Mouse (Mus musculus) CH12.LX (cell line): ENCODE data around the gene Prepl. TPM values are rescaled to one million over a fixed set of nuclear protein-coding genes. Genes with fewer than 3 reads are reported as not detected.

Source experiments
- DNase-seq: peaks from one replicate; pipeline ENCODE4 v3.0.0-alpha.2; 2013; ENCODE audit errors: extremely low read depth
- H3K27ac ChIP-seq: 2 replicates; pipeline ENCODE4 v1.5.1; 2012; ENCODE audit warnings: low read depth, mild to moderate bottlenecking, control low read depth, moderate library complexity; ENCODE audit not compliant: insufficient read depth
- H3K27me3 ChIP-seq: replicated peaks from 2 replicates; pipeline ENCODE3; 2012; ENCODE audit warnings: inconsistent platforms
- H3K36me3 ChIP-seq, 2 experiments: replicated peaks in 1 of 2; 2 replicates each; pipeline versions ENCODE3 to v1.6.1; 2012; ENCODE audit warnings: inconsistent platforms in 1 of 2, low read length in 1 of 2, mild to moderate bottlenecking in 1 of 2, mixed read lengths in 1 of 2, moderate library complexity in 1 of 2; ENCODE audit not compliant: control insufficient read depth in 1 of 2, insufficient read depth in 1 of 2
- H3K4me1 ChIP-seq, 2 experiments: 2 replicates each; pipeline ENCODE4 v1.6.1; 2012; ENCODE audit warnings: inconsistent platforms in 1 of 2, moderate library complexity in 1 of 2; ENCODE audit not compliant: insufficient read depth in 2 of 2, control insufficient read depth in 1 of 2
- H3K4me2 ChIP-seq: 2 replicates; pipeline ENCODE4 v1.6.1; 2012; ENCODE audit warnings: low read depth, mild to moderate bottlenecking, control low read depth; ENCODE audit not compliant: poor library complexity, insufficient read depth, severe bottlenecking
- H3K4me3 ChIP-seq, 3 experiments: fragments of 150-350 bp in 1 of 3; sonication (generic) in 1 of 3; replicated peaks in 1 of 3; 2 replicates each; pipeline versions ENCODE3 to v1.5.1; 2011 to 2012; ENCODE audit warnings: low read depth in 2 of 3, low read length in 2 of 3, mild to moderate bottlenecking in 2 of 3, moderate library complexity in 2 of 3, control low read depth in 1 of 3, improper control_type of control experiment in 1 of 3, inconsistent platforms in 1 of 3, mixed read lengths in 1 of 3; ENCODE audit not compliant: poor library complexity in 1 of 3
- H3K79me2 ChIP-seq: replicated peaks from 2 replicates; pipeline ENCODE4 v1.6.1; 2012; ENCODE audit warnings: mild to moderate bottlenecking, moderate library complexity; ENCODE audit not compliant: control insufficient read depth, poor library complexity, insufficient read depth, severe bottlenecking; ENCODE audit errors: extremely low read depth
- H3K9ac ChIP-seq: 2 replicates; pipeline ENCODE4 v1.6.1; 2012; ENCODE audit warnings: low read depth, mild to moderate bottlenecking, control low read depth, moderate library complexity; ENCODE audit not compliant: insufficient read depth
- H3K9me3 ChIP-seq: replicated peaks from 2 replicates; pipeline ENCODE3; 2012; ENCODE audit warnings: low read length, inconsistent platforms, mixed read lengths
- BHLHE40 ChIP-seq: IDR thresholded peaks from 2 replicates; pipeline ENCODE4 v1.6.1; 2011; ENCODE audit warnings: mild to moderate bottlenecking, low read depth, low read length, improper control_type of control experiment
- CHD1 ChIP-seq: IDR thresholded peaks from 2 replicates; pipeline ENCODE4 v1.6.1; 2012; ENCODE audit warnings: low read depth, low read length, improper control_type of control experiment, inconsistent platforms
- CTCF ChIP-seq, 2 experiments: IDR thresholded peaks in 1 of 2; conservative IDR thresholded peaks in 1 of 2; 2 replicates each; pipeline ENCODE4 v1.5.1; 2011 to 2012; ENCODE audit warnings: low read depth in 2 of 2, low read length in 2 of 2, improper control_type of control experiment in 1 of 2, inconsistent platforms in 1 of 2, mild to moderate bottlenecking in 1 of 2, moderate library complexity in 1 of 2
- E2F4 ChIP-seq: IDR thresholded peaks from 2 replicates; pipeline ENCODE4 v1.6.1; 2011; ENCODE audit warnings: low read depth, low read length, improper control_type of control experiment; ENCODE audit not compliant: insufficient replicate concordance
- EP300 ChIP-seq: IDR thresholded peaks from 2 replicates; pipeline ENCODE4 v1.6.1; 2011; ENCODE audit warnings: low read length, improper control_type of control experiment
- IRF4 ChIP-seq: IDR thresholded peaks from 2 replicates; pipeline ENCODE4 v1.6.1; 2014; ENCODE audit warnings: low read depth, mild to moderate bottlenecking, inconsistent platforms, low read length, improper control_type of control experiment
- JUN ChIP-seq: IDR thresholded peaks from 2 replicates; pipeline ENCODE4 v1.6.1; 2011; ENCODE audit warnings: low read depth, mild to moderate bottlenecking, low read length, improper control_type of control experiment, moderate library complexity; ENCODE audit not compliant: insufficient read depth
- MAFK ChIP-seq: IDR thresholded peaks from 2 replicates; pipeline ENCODE4 v1.6.1; 2011; ENCODE audit warnings: low read length, improper control_type of control experiment; ENCODE audit not compliant: insufficient replicate concordance
- NELFE ChIP-seq: IDR thresholded peaks from 2 replicates; pipeline ENCODE4 v1.6.1; 2011; ENCODE audit warnings: low read depth, low read length, improper control_type of control experiment
- RAD21 ChIP-seq: IDR thresholded peaks from 2 replicates; pipeline ENCODE4 v1.6.1; 2011; ENCODE audit warnings: low read depth, mild to moderate bottlenecking, low read length, improper control_type of control experiment, moderate library complexity
- RCOR1 ChIP-seq: conservative IDR thresholded peaks from 2 replicates; pipeline ENCODE4 v1.6.1; 2012; ENCODE audit warnings: low read depth, mild to moderate bottlenecking, inconsistent platforms, low read length, improper control_type of control experiment
- SMC3 ChIP-seq: IDR thresholded peaks from 2 replicates; pipeline ENCODE4 v1.6.1; 2011; ENCODE audit warnings: low read depth, low read length, improper control_type of control experiment
- TBP ChIP-seq: conservative IDR thresholded peaks from 2 replicates; pipeline ENCODE4 v1.6.1; 2011; ENCODE audit warnings: low read depth, low read length, improper control_type of control experiment
- UBTF ChIP-seq: IDR thresholded peaks from 2 replicates; pipeline ENCODE4 v1.6.1; 2012; ENCODE audit warnings: low read depth, mild to moderate bottlenecking, inconsistent platforms, low read length, improper control_type of control experiment, moderate library complexity
- ZC3H11A ChIP-seq: IDR thresholded peaks from 2 replicates; pipeline ENCODE4 v1.6.1; 2012; ENCODE audit warnings: low read depth, mild to moderate bottlenecking, inconsistent platforms, low read length, improper control_type of control experiment
- ZMIZ1 ChIP-seq: IDR thresholded peaks from 2 replicates; pipeline ENCODE4 v1.6.1; 2012; ENCODE audit warnings: low read depth, mild to moderate bottlenecking, inconsistent platforms, low read length, improper control_type of control experiment
- dilution Hi-C: fragments of 300-500 bp; cut with MboI; formaldehyde crosslinking; loops from 2 replicates; pipeline ENCODE4 v1.14.3; 2020; ENCODE audit warnings: low sequenced_read_pairs; ENCODE audit not compliant: extremely low pct_unique_long_range_greater_than_20kb, extremely low pct_ligation_motif_present
- in situ Hi-C: fragments of 300-500 bp; cut with MboI; formaldehyde crosslinking; loops from 3 replicates; pipeline ENCODE4 v1.14.3; 2019; ENCODE audit warnings: low sequenced_read_pairs, low pct_ligation_motif_present, low pct_unique_long_range_greater_than_20kb, mixed read lengths
- polyA plus RNA-seq: library from polyadenylated mRNA; unstranded; fragments of >175 nt; gene quantifications from 2 replicates; pipeline ENCODE4 v1.2.1, GENCODE M21; 2012; ENCODE audit warnings: low read depth; ENCODE audit not compliant: insufficient read length
- total RNA-seq, 2 experiments: library from RNA; depleted of rRNA; stranded (reverse); fragments of 300-350 nt in 1 of 2; fragments of >200 nt in 1 of 2; gene quantifications; 2 replicates each; pipeline ENCODE4 v1.2.3; 2012 to 2014

The Prepl gene
- total and polyA plus RNA-seq, 3 experiments = 7.0 to 22.9 (median 8.5) TPM

- peak; percentile 41; the same call in 1 of the 2 replicates for TF ChIP-seq BHLHE40
Observed at GRCm38 (mm10) chr17:85090120-85091099, at the start of gene Prepl, which contains the start of gene Camkmt (continued).

GRCm38 (mm10) chr17:85138393-85138792 is 48.4 kb upstream of the Prepl start:
- in situ Hi-C loops = no loop called here
- Histone ChIP-seq H3K79me2 (no peaks in the 10 kb centered on the region), H3K4me3 (no peak overlapping the region), H3K9ac (no peak overlapping the region), H3K9me3 (no peaks in the 10 kb centered on the region)
- DNase-seq = no peak
- dilution Hi-C loops = no loop called here
- TF ChIP-seq ZMIZ1 (no peak), MAFK (peak; percentile 78), UBTF (no peak), RCOR1 (no peak), BHLHE40 (no peak), IRF4 (no peak)
- TF ChIP-seq, all 38 proteins: peak for 1
- Histone ChIP-seq H3K27me3 (no peaks in the 10 kb centered on the region), H3K27ac (no peak overlapping the region), H3K4me1 (0 out of 4 replicates have a peak, but pooled peaks cover 0 to 2% of the 10 kb centered on the region in 2 experiments), H3K4me2 (no peak overlapping the region), H3K36me3 (no peaks in the 10 kb centered on the region)

- no peaks in the 10 kb centered on the region for H3K79me2 ChIP-seq
- DNase-seq = peak; percentile 49
- H3K4me2 ChIP-seq = no peak overlapping the region
- dilution Hi-C loops (no loop called here), in situ Hi-C loops (no loop called here)
- no peaks in the 10 kb centered on the region for H3K9me3 ChIP-seq
- H3K36me3 ChIP-seq = no peaks in the 10 kb centered on the region
- H3K4me1 ChIP-seq = no peaks in the 10 kb centered on the region
- no peak overlapping the region for H3K9ac ChIP-seq
- H3K27me3 ChIP-seq = no peaks in the 10 kb centered on the region
- H3K4me3 ChIP-seq = no peak overlapping the region
- H3K27ac ChIP-seq = no peak overlapping the region
- TF ChIP-seq SMC3 (peak; percentile 80), NELFE (no peak), EP300 (no peak), TBP (no peak), CTCF (conservative IDR thresholded peaks at IDR 0.05 in 1 of 2, IDR thresholded peaks at IDR 0.05 in 1 of 2; ENCODE audit: low read depth in 2 of 2, low read length in 2 of 2) (peak in 1 of 2 experiments; percentile 85; a peak in 3 of 4 replicates), RAD21 (peak; percentile 84), ZC3H11A (0 out of 2 replicates have a peak, but pooled peaks have one; percentile 38), E2F4 (no peak), CHD1 (no peak), JUN (no peak)
Observed at GRCm38 (mm10) chr17:85116643-85117042, 26.6 kb upstream of the Prepl start.
